Mouse (Mus musculus): ENCODE data around the gene Ptrh2. TPM values are rescaled to one million over a fixed set of nuclear protein-coding genes. Genes with fewer than 3 reads are reported as not detected.
"Not testable (repeated sequence)": the region's sequence is repeated elsewhere in the genome, so short reads cannot be mapped to it uniquely, and the experiment has no call there.

Ptrh2 gene
- polyA plus RNA-seq, 1 experiment, result 10.5 TPM

- no peak overlapping the region for H3K4me3 ChIP-seq (replicated peaks; ENCODE audit: insufficient read depth, low read depth, low read length)
- no peak overlapping the region for H3K27ac ChIP-seq (ENCODE audit: insufficient read depth, low read length)
- no peaks in the 10 kb centered on the region for H3K4me1 ChIP-seq (ENCODE audit: control insufficient read depth, insufficient read depth, low read length)
- no peaks in the 10 kb centered on the region for H3K27me3 ChIP-seq (ENCODE audit: control insufficient read depth, insufficient read depth, low read length)
- no peak for DNase-seq
- no peak for TF ChIP-seq POLR2A (IDR thresholded peaks at IDR 0.05; ENCODE audit: borderline replicate concordance, insufficient read depth, low read length)
- TF ChIP-seq CTCF (IDR thresholded peaks at IDR 0.05; ENCODE audit: borderline replicate concordance, insufficient read depth, low read depth, low read length), result no peak
- WGBS, result 93% methylated on average over 8 of the region's 8 CpGs
Observed at GRCm38 (mm10) chr11:86719390-86719789, 35.6 kb downstream of the Ptrh2 start.

- WGBS, result 89% methylated on average over 3 of the region's 3 CpGs
- no peak overlapping the region for H3K27ac ChIP-seq (ENCODE audit: insufficient read depth, low read length)
- no peak for DNase-seq
- H3K27me3 ChIP-seq (ENCODE audit: control insufficient read depth, insufficient read depth, low read length), result no peaks in the 10 kb centered on the region
- no peak overlapping the region for H3K4me3 ChIP-seq (replicated peaks; ENCODE audit: insufficient read depth, low read depth, low read length)
- TF ChIP-seq POLR2A (IDR thresholded peaks at IDR 0.05; ENCODE audit: borderline replicate concordance, insufficient read depth, low read length), result no peak
- no peak for TF ChIP-seq CTCF (IDR thresholded peaks at IDR 0.05; ENCODE audit: borderline replicate concordance, insufficient read depth, low read depth, low read length)
- H3K4me1 ChIP-seq (ENCODE audit: control insufficient read depth, insufficient read depth, low read length), result no peaks in the 10 kb centered on the region
Observed at GRCm38 (mm10) chr11:86724004-86724403, 40.2 kb downstream of the Ptrh2 start.

GRCm38 (mm10) chr11:86724982-86725381 is 41.2 kb downstream of the Ptrh2 start:
- Histone ChIP-seq H3K4me1 (ENCODE audit: control insufficient read depth, insufficient read depth, low read length) (no peaks in the 10 kb centered on the region), H3K27me3 (ENCODE audit: control insufficient read depth, insufficient read depth, low read length) (no peaks in the 10 kb centered on the region), H3K4me3 (replicated peaks; ENCODE audit: insufficient read depth, low read depth, low read length) (no peak overlapping the region), H3K27ac (ENCODE audit: insufficient read depth, low read length) (no peak overlapping the region)
- DNase-seq, result no peak
- WGBS, result 76% methylated on average over 7 of the region's 7 CpGs
- TF ChIP-seq POLR2A (IDR thresholded peaks at IDR 0.05; ENCODE audit: borderline replicate concordance, insufficient read depth, low read length) (no peak), CTCF (IDR thresholded peaks at IDR 0.05; ENCODE audit: borderline replicate concordance, insufficient read depth, low read depth, low read length) (no peak)

DNA sequence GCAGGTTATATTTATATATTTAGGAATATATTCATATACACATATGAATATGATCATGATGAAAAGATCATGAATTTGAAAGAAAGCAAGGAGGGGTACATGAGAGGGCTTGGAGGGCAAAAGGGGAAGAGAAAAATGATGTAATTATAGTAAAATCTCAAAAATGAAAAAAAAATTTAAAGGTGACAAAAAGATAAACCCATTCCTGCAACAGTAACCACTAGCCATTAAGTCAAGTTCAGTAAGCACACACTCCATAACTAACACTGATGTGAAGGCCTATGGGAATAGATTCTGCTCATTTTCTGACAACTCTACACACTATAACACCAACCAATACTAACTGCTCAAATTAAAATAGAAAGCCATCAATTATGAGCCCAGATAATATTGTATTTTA is 41.8 kb downstream of the Ptrh2 start:
- TF ChIP-seq POLR2A (IDR thresholded peaks at IDR 0.05; ENCODE audit: borderline replicate concordance, insufficient read depth, low read length) (no peak), CTCF (IDR thresholded peaks at IDR 0.05; ENCODE audit: borderline replicate concordance, insufficient read depth, low read depth, low read length) (no peak)
- H3K4me1 ChIP-seq (ENCODE audit: control insufficient read depth, insufficient read depth, low read length), result no peaks in the 10 kb centered on the region
- no peaks in the 10 kb centered on the region for H3K27me3 ChIP-seq (ENCODE audit: control insufficient read depth, insufficient read depth, low read length)
- no peak overlapping the region for H3K27ac ChIP-seq (ENCODE audit: insufficient read depth, low read length)
- no peak for DNase-seq
- no peak overlapping the region for H3K4me3 ChIP-seq (replicated peaks; ENCODE audit: insufficient read depth, low read depth, low read length)

GRCm38 (mm10) chr11:86731443-86731842 is 47.7 kb downstream of the Ptrh2 start:
- H3K27me3 ChIP-seq (ENCODE audit: control insufficient read depth, insufficient read depth, low read length), result no peaks in the 10 kb centered on the region
- TF ChIP-seq POLR2A (IDR thresholded peaks at IDR 0.05; ENCODE audit: borderline replicate concordance, insufficient read depth, low read length) (no peak), CTCF (IDR thresholded peaks at IDR 0.05; ENCODE audit: borderline replicate concordance, insufficient read depth, low read depth, low read length) (no peak)
- H3K4me1 ChIP-seq (ENCODE audit: control insufficient read depth, insufficient read depth, low read length), result no peaks in the 10 kb centered on the region
- DNase-seq, result no peak
- WGBS, result 67% methylated on average over 2 of the region's 2 CpGs
- H3K27ac ChIP-seq (ENCODE audit: insufficient read depth, low read length), result no peak overlapping the region
- H3K4me3 ChIP-seq (replicated peaks; ENCODE audit: insufficient read depth, low read depth, low read length), result no peak overlapping the region

- WGBS, result 70% methylated on average over 10 of the region's 10 CpGs
- H3K4me3 ChIP-seq (replicated peaks; ENCODE audit: insufficient read depth, low read depth, low read length), result no peak overlapping the region
- TF ChIP-seq POLR2A (IDR thresholded peaks at IDR 0.05; ENCODE audit: borderline replicate concordance, insufficient read depth, low read length), result no peak
- TF ChIP-seq CTCF (IDR thresholded peaks at IDR 0.05; ENCODE audit: borderline replicate concordance, insufficient read depth, low read depth, low read length), result no peak
- no peak for DNase-seq
- H3K27ac ChIP-seq (ENCODE audit: insufficient read depth, low read length), result no peak overlapping the region
- H3K27me3 ChIP-seq (ENCODE audit: control insufficient read depth, insufficient read depth, low read length), result no peaks in the 10 kb centered on the region
- H3K4me1 ChIP-seq (ENCODE audit: control insufficient read depth, insufficient read depth, low read length), result no peaks in the 10 kb centered on the region
Observed at GRCm38 (mm10) chr11:86734241-86734939, 50.6 kb downstream of the Ptrh2 start.

DNA sequence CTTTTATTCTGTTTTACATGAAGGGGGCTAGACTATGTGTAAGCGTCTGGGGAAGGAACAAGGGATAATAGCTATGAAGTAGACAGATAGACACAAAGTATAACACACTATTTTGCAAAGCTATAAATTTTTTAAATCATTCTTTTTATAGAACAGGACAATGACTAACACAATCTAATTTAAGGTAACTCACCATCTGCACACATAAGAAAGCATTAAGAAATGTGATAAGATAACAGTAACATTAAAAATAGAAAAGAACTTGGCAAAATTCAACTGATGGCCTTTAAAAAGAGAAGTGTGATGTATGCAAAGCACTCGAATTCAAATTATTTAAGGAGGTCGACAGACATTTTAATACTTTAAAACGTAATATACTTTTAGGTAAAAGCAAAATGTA is 51.2 kb downstream of the Ptrh2 start:
- no peak for TF ChIP-seq POLR2A (IDR thresholded peaks at IDR 0.05; ENCODE audit: borderline replicate concordance, insufficient read depth, low read length)
- no peak for TF ChIP-seq CTCF (IDR thresholded peaks at IDR 0.05; ENCODE audit: borderline replicate concordance, insufficient read depth, low read depth, low read length)
- Histone ChIP-seq H3K4me3 (replicated peaks; ENCODE audit: insufficient read depth, low read depth, low read length) (no peak overlapping the region), H3K27ac (ENCODE audit: insufficient read depth, low read length) (no peak overlapping the region), H3K27me3 (ENCODE audit: control insufficient read depth, insufficient read depth, low read length) (no peaks in the 10 kb centered on the region), H3K4me1 (ENCODE audit: control insufficient read depth, insufficient read depth, low read length) (no peaks in the 10 kb centered on the region)
- WGBS, result 88% methylated on average over 4 of the region's 4 CpGs
- DNase-seq, result no peak

DNA sequence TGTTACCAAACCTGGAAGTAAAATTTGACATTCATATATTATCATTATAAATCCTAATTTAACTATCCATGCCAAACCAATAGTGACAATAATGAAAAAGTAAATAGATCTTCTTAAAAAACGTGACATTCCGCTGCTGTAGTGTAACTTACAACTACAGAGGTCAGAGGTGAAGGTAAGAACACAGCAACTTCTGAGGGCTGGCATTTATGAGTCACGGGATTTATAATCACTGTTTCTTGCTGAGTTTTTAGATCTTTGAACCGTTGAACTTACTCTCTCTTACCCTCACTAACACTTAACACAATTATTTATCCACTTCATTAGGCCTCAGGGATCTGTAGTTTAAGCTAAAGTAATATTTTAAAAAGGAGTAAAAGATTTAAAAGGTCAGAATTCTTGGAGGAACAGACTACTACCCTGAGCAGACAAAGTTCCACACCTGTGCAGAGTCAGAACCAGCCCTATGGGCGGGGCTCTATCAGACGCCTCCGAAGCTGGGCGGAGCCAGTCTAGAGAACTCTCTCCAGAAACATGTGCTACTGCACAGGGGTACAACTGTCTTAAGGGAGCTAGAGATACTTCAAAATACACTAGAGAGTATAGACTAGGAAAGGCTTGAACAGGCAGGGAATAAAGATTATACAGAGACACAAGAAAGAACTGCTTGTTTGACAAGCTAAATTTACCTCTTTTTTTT is 53.7 kb downstream of the Ptrh2 start:
- Histone ChIP-seq H3K4me1 (ENCODE audit: control insufficient read depth, insufficient read depth, low read length) (no peaks in the 10 kb centered on the region), H3K27ac (ENCODE audit: insufficient read depth, low read length) (no peak overlapping the region), H3K27me3 (ENCODE audit: control insufficient read depth, insufficient read depth, low read length) (no peaks in the 10 kb centered on the region), H3K4me3 (replicated peaks; ENCODE audit: insufficient read depth, low read depth, low read length) (no peak overlapping the region)
- TF ChIP-seq POLR2A (IDR thresholded peaks at IDR 0.05; ENCODE audit: borderline replicate concordance, insufficient read depth, low read length), result no peak
- no peak for TF ChIP-seq CTCF (IDR thresholded peaks at IDR 0.05; ENCODE audit: borderline replicate concordance, insufficient read depth, low read depth, low read length)
- 77% methylated on average over 8 of the region's 8 CpGs for WGBS
- DNase-seq, result no peak

DNA sequence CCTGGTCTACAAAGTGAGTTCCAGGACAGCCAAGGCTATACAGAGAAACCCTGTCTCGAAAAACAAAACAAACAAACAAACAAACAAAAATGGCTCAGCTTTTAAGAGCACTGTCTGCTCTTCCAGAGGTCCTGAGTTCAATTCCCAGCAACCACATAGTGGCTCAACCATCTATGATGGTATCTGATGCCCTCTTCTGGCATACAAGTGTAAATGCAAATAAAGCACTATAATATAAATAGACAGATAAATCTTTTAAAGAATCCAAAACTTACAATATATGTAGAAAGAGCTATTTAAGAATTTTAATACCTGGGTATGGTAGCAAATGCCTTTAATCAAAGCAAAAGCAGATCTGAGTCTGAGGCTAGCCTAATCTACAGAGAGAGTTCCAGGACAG is 54.5 kb downstream of the Ptrh2 start:
- H3K4me3 ChIP-seq (replicated peaks; ENCODE audit: insufficient read depth, low read depth, low read length); H3K27me3 ChIP-seq (ENCODE audit: control insufficient read depth, insufficient read depth, low read length); DNase-seq; H3K27ac ChIP-seq (ENCODE audit: insufficient read depth, low read length); H3K4me1 ChIP-seq (ENCODE audit: control insufficient read depth, insufficient read depth, low read length): not testable (repeated sequence)
- WGBS, result 96% methylated on average over 1 of the region's 1 CpGs

Measured in cerebellum, adult 2 months (tissue).